Mouse (Mus musculus) hindbrain, embryonic 10.5 days (tissue): Measurements from ENCODE around the gene Brinp2. TPM values are rescaled to one million over a fixed set of nuclear protein-coding genes. Genes with fewer than 3 reads are reported as not detected.

Experiments
- DNase-seq: peaks from one replicate; pipeline ENCODE4 v3.0.0-alpha.2; 2017; ENCODE audit warnings: low spot score
- H3K27ac ChIP-seq: fragments of 300-500 bp; sonication (generic); 2 replicates; pipeline ENCODE4 v1.5.1; 2016; ENCODE audit warnings: mild to moderate bottlenecking, moderate library complexity
- H3K27me3 ChIP-seq: fragments of 300-500 bp; sonication (generic); 2 replicates; pipeline ENCODE4 v1.6.1; 2016; ENCODE audit warnings: mild to moderate bottlenecking; ENCODE audit not compliant: poor library complexity, insufficient read depth, severe bottlenecking
- H3K36me3 ChIP-seq: fragments of 300-500 bp; sonication (generic); 2 replicates; pipeline ENCODE4 v1.6.1; 2016; ENCODE audit warnings: mild to moderate bottlenecking, moderate library complexity
- H3K4me1 ChIP-seq: fragments of 300-500 bp; sonication (generic); replicated peaks from 2 replicates; pipeline ENCODE4 v1.6.1; 2016; ENCODE audit warnings: mild to moderate bottlenecking
- H3K4me3 ChIP-seq: fragments of 300-500 bp; sonication (generic); 2 replicates; pipeline ENCODE4 v1.5.1; 2016; ENCODE audit warnings: mild to moderate bottlenecking, moderate library complexity
- H3K9me3 ChIP-seq: fragments of 300-500 bp; sonication (generic); 2 replicates; pipeline ENCODE4 v1.6.1; 2016; ENCODE audit warnings: mild to moderate bottlenecking, moderate library complexity
- WGBS: fragments of 180-500 bp; shearing (Covaris S2); methylation state at CpG from one replicate; pipeline ENCODE4 v1.1.7; 2016; 5-methylcytosine and 5-hydroxymethylcytosine counted together
- polyA plus RNA-seq: library from polyadenylated mRNA; unstranded; fragments of >200 nt; fragmentation: Nextera tagmentation; extraction: Ambion mirVana; gene quantifications from 2 replicates; pipeline ENCODE4 v1.2.1, GENCODE M21; 2016

Gene Brinp2
- 1.4 and 2.1 TPM in 2 replicates for polyA plus RNA-seq

- DNase-seq = peak; percentile 90
- H3K4me1 ChIP-seq = peaks cover 24% of the 10 kb centered on the region
- peaks cover 52% of the 10 kb centered on the region for H3K27me3 ChIP-seq
- H3K4me3 ChIP-seq = peak within 1 kb of the TSS; percentile 69
- no peaks in the 10 kb centered on the region for H3K9me3 ChIP-seq
- H3K36me3 ChIP-seq = no peaks in the 10 kb centered on the region
- peak within 1 kb of the TSS; percentile 75 for H3K27ac ChIP-seq
- under 1% methylated on average over 30 of the region's 30 CpGs for WGBS
These were observed at the start of gene Brinp2 for GRCm38 (mm10) chr1:158356051-158356461. TSS of gene Brinp2 (minus strand) at chr1:158356326.

- no peaks in the 10 kb centered on the region for H3K9me3 ChIP-seq
- 89% methylated on average over 2 of the region's 2 CpGs for WGBS
- DNase-seq = no peak
- no peaks in the 10 kb centered on the region for H3K36me3 ChIP-seq
- H3K4me3 ChIP-seq = no peak overlapping the region
- H3K27me3 ChIP-seq = no peaks in the 10 kb centered on the region
- H3K4me1 ChIP-seq = no peaks in the 10 kb centered on the region
- no peak overlapping the region for H3K27ac ChIP-seq
These were observed 44.8 kb upstream of the Brinp2 start for GRCm38 (mm10) chr1:158400898-158401297.

- DNase-seq = no peak
- no peak overlapping the region for H3K27ac ChIP-seq
- H3K4me3 ChIP-seq = no peak overlapping the region
- no peaks in the 10 kb centered on the region for H3K27me3 ChIP-seq
- no peaks in the 10 kb centered on the region for H3K4me1 ChIP-seq
- 81% methylated on average over 2 of the region's 2 CpGs for WGBS
- H3K9me3 ChIP-seq = no peaks in the 10 kb centered on the region
- no peaks in the 10 kb centered on the region for H3K36me3 ChIP-seq
These were observed 40.9 kb upstream of the Brinp2 start for GRCm38 (mm10) chr1:158397058-158397457.

GRCm38 (mm10) chr1:158390693-158391092 is 34.6 kb upstream of the Brinp2 start:
- H3K4me1 ChIP-seq = peaks cover 12% of the 10 kb centered on the region
- H3K27me3 ChIP-seq = no peaks in the 10 kb centered on the region
- 83% methylated on average over 4 of the region's 4 CpGs for WGBS
- H3K4me3 ChIP-seq = no peak overlapping the region
- no peak for DNase-seq
- H3K36me3 ChIP-seq = no peaks in the 10 kb centered on the region
- no peak overlapping the region for H3K27ac ChIP-seq
- no peaks in the 10 kb centered on the region for H3K9me3 ChIP-seq

- Histone ChIP-seq H3K27ac (no peak overlapping the region), H3K4me1 (peaks cover 18% of the 10 kb centered on the region), H3K4me3 (no peak overlapping the region), H3K9me3 (no peaks in the 10 kb centered on the region), H3K27me3 (no peaks in the 10 kb centered on the region), H3K36me3 (no peaks in the 10 kb centered on the region)
- no peak for DNase-seq
- 92% methylated on average over 4 of the region's 4 CpGs for WGBS
These were observed 32.9 kb upstream of the Brinp2 start for GRCm38 (mm10) chr1:158388995-158389394.

GRCm38 (mm10) chr1:158386781-158387180 is 30.7 kb upstream of the Brinp2 start:
- H3K27me3 ChIP-seq = no peaks in the 10 kb centered on the region
- H3K36me3 ChIP-seq = no peaks in the 10 kb centered on the region
- peak; percentile 8 for DNase-seq
- H3K27ac ChIP-seq = no peak overlapping the region
- peaks cover 18% of the 10 kb centered on the region for H3K4me1 ChIP-seq
- WGBS = 32% methylated on average over 3 of the region's 3 CpGs
- H3K9me3 ChIP-seq = no peaks in the 10 kb centered on the region
- H3K4me3 ChIP-seq = no peak overlapping the region

- H3K27me3 ChIP-seq = no peaks in the 10 kb centered on the region
- H3K27ac ChIP-seq = no peak overlapping the region
- WGBS = 93% methylated on average over 2 of the region's 2 CpGs
- DNase-seq = no peak
- H3K4me3 ChIP-seq = no peak overlapping the region
- H3K9me3 ChIP-seq = no peaks in the 10 kb centered on the region
- H3K36me3 ChIP-seq = no peaks in the 10 kb centered on the region
- H3K4me1 ChIP-seq = peaks cover 18% of the 10 kb centered on the region
These were observed 29.2 kb upstream of the Brinp2 start for GRCm38 (mm10) chr1:158385311-158385710.

- Histone ChIP-seq H3K27me3 (no peaks in the 10 kb centered on the region), H3K4me1 (peaks cover 18% of the 10 kb centered on the region), H3K4me3 (no peak overlapping the region), H3K27ac (no peak overlapping the region), H3K36me3 (0 out of 2 replicates have a peak, but pooled peaks cover 3% of the 10 kb centered on the region), H3K9me3 (no peaks in the 10 kb centered on the region)
- DNase-seq = no peak
- 83% methylated on average over 3 of the region's 3 CpGs for WGBS
These were observed 27.1 kb upstream of the Brinp2 start for GRCm38 (mm10) chr1:158383210-158383609.

GRCm38 (mm10) chr1:158382277-158382676 is 26.2 kb upstream of the Brinp2 start:
- Histone ChIP-seq H3K27me3 (no peaks in the 10 kb centered on the region), H3K27ac (no peak overlapping the region), H3K4me3 (no peak overlapping the region), H3K9me3 (no peaks in the 10 kb centered on the region), H3K4me1 (peaks cover 15% of the 10 kb centered on the region), H3K36me3 (0 out of 2 replicates have a peak, but pooled peaks cover 3% of the 10 kb centered on the region)
- 86% methylated on average over 6 of the region's 6 CpGs for WGBS
- DNase-seq = no peak

GRCm38 (mm10) chr1:158364461-158364860 is 8.3 kb upstream of the Brinp2 start:
- Histone ChIP-seq H3K4me1 (peaks cover 37% of the 10 kb centered on the region), H3K9me3 (no peaks in the 10 kb centered on the region), H3K27me3 (0 out of 2 replicates have a peak, but pooled peaks cover 9% of the 10 kb centered on the region), H3K27ac (no peak overlapping the region), H3K4me3 (peak overlapping the region; percentile 75), H3K36me3 (peaks cover 13% of the 10 kb centered on the region; the same call in 1 of the 2 replicates)
- no peak for DNase-seq
- WGBS = 42% methylated on average over 1 of the region's 1 CpGs

GRCm38 (mm10) chr1:158362292-158363101 is 6.4 kb upstream of the Brinp2 start:
- 1% methylated on average over 36 of the region's 37 CpGs for WGBS
- Histone ChIP-seq H3K9me3 (no peaks in the 10 kb centered on the region), H3K36me3 (0 out of 2 replicates have a peak, but pooled peaks cover 5% of the 10 kb centered on the region), H3K4me3 (peak overlapping the region; percentile 75), H3K27me3 (peaks cover 13% of the 10 kb centered on the region), H3K27ac (peak overlapping the region; percentile 96), H3K4me1 (peaks cover 37% of the 10 kb centered on the region)
- DNase-seq = peak; percentile 62

- Histone ChIP-seq H3K27me3 (peaks cover 19% of the 10 kb centered on the region), H3K27ac (peak within 1 kb of the TSS; percentile 96), H3K36me3 (no peaks in the 10 kb centered on the region), H3K4me3 (peak within 1 kb of the TSS; percentile 75), H3K9me3 (no peaks in the 10 kb centered on the region), H3K4me1 (peaks cover 39% of the 10 kb centered on the region)
- 8% methylated on average over 2 of the region's 2 CpGs for WGBS
- no peak for DNase-seq
These were observed 5.8 kb upstream of the Brinp2 start, which contains the start of gene Astn1 for GRCm38 (mm10) chr1:158361964-158362291. TSS of gene Astn1 (plus strand) at chr1:158362273.
